ENCODE assay signal across 14 mouse cellular contexts in genomic region chr14:121608522-121608921, GRCm38 (mm10).
DNase-seq lines count a peak whose midpoint lies in the region; ATAC-seq lines count a peak whose summit lies in the region.
"Had no signal": no experiment of that assay in that cellular context is flagged by ENCODE, and none has a peak within 500 bp of the region (broad histone marks: within the 10 kb centered on the region; RNA-seq: fewer than 3 reads in every experiment).

No protein-coding gene starts in this region.

- DNase-seq in heart, postnatal 36 days, result no peak
- no peak for DNase-seq in lung, adult 18-20 months
- DNase-seq in embryo, embryonic 10.5 days (ENCODE audit: low spot score), result peak; percentile 48
- peak; percentile 55 for DNase-seq in limb, embryonic 11.5 days (ENCODE audit: low spot score)
- no peak for DNase-seq in layer of hippocampus, postnatal 36 days
- DNase-seq in ovary, adult 18-20 months (ENCODE audit: low spot score), result no peak
- DNase-seq: cerebellum, adult 11 months; left cerebral cortex, postnatal 4 days; right cerebral cortex, postnatal 14 days had no signal

- peak overlapping the region; percentile 54 for H3K4me2 ChIP-seq in heart, embryonic 12.5 days
- H3K4me2 ChIP-seq in lung, embryonic 16.5 days (ENCODE audit: low read depth, low read length), result no peak overlapping the region
- H3K4me2 ChIP-seq in limb, embryonic 11.5 days (ENCODE audit: low read depth, severe bottlenecking), result peak overlapping the region; percentile 39
- H3K4me2 ChIP-seq: lung, embryonic 15.5 days had no signal

- 12% methylated on average over 5 of the region's 5 CpGs for WGBS in heart, embryonic 12.5 days
- WGBS in lung, embryonic 16.5 days, result 17% methylated on average over 5 of the region's 5 CpGs
- 8% methylated on average over 5 of the region's 5 CpGs for WGBS in limb, embryonic 11.5 days

- H3K27me3 ChIP-seq in heart, embryonic 12.5 days (replicated peaks), result no peaks in the 10 kb centered on the region
- no peaks in the 10 kb centered on the region for H3K27me3 ChIP-seq in lung, embryonic 16.5 days (ENCODE audit: control insufficient read depth, insufficient read depth, low read depth, low read length)
- H3K27me3 ChIP-seq in limb, embryonic 11.5 days (ENCODE audit: control insufficient read depth, insufficient read depth, low read length), result no peaks in the 10 kb centered on the region
- H3K27me3 ChIP-seq: lung, embryonic 15.5 days had no signal

- peak overlapping the region; percentile 17; the same call in 1 of the 2 replicates for H3K4me3 ChIP-seq in heart, embryonic 12.5 days
- no peak overlapping the region for H3K4me3 ChIP-seq in lung, embryonic 16.5 days (ENCODE audit: low read length)
- H3K4me3 ChIP-seq in limb, embryonic 11.5 days (ENCODE audit: low read depth, low read length), result no peak overlapping the region
- H3K4me3 ChIP-seq: layer of hippocampus, adult 2 months; lung, embryonic 15.5 days had no signal

- intact Hi-C loops in heart, postnatal 36 days (cut with DNase I), result no loop called here

- H3K27ac ChIP-seq in heart, embryonic 12.5 days (ENCODE audit: poor library complexity, severe bottlenecking), result no peak overlapping the region
- H3K27ac ChIP-seq in lung, embryonic 16.5 days (ENCODE audit: low read length), result no peak overlapping the region
- no peak overlapping the region for H3K27ac ChIP-seq in limb, embryonic 11.5 days (replicated peaks; ENCODE audit: low read depth, low read length)
- H3K27ac ChIP-seq: lung, embryonic 15.5 days had no signal

- H3K36me3 ChIP-seq in heart, embryonic 12.5 days, result no peaks in the 10 kb centered on the region
- H3K36me3 ChIP-seq in lung, embryonic 16.5 days (ENCODE audit: control insufficient read depth, insufficient read depth, low read length), result peaks cover 2% of the 10 kb centered on the region; the same call in 1 of the 2 replicates
- H3K36me3 ChIP-seq in limb, embryonic 11.5 days (ENCODE audit: control insufficient read depth, insufficient read depth, low read length), result no peaks in the 10 kb centered on the region

- ATAC-seq in heart, embryonic 12.5 days (ENCODE audit: insufficient number of reproducible peaks, low FRiP score), result 0 out of 2 replicates have a peak, but pooled peaks have one; percentile 39
- peak; percentile 80; the same call in 1 of the 2 replicates for ATAC-seq in lung, embryonic 16.5 days (ENCODE audit: low read depth)
- ATAC-seq in limb, embryonic 11.5 days (ENCODE audit: insufficient number of reproducible peaks, low FRiP score, low TSS enrichment, low read depth), result peak; percentile 65; the same call in 1 of the 2 replicates
- ATAC-seq: forebrain, embryonic 16.5 days had no signal

- H3K9ac ChIP-seq in heart, embryonic 12.5 days, result 0 out of 2 replicates have a peak overlapping the region, but pooled peaks have one; percentile 10
- H3K9ac ChIP-seq in lung, embryonic 16.5 days (ENCODE audit: low read length), result no peak overlapping the region
- 0 out of 2 replicates have a peak overlapping the region, but pooled peaks have one; percentile 22 for H3K9ac ChIP-seq in limb, embryonic 11.5 days (ENCODE audit: low read length)
- H3K9ac ChIP-seq: lung, embryonic 15.5 days had no signal

- peaks cover 32% of the 10 kb centered on the region for H3K4me1 ChIP-seq in heart, embryonic 12.5 days (replicated peaks)
- peaks cover 8% of the 10 kb centered on the region for H3K4me1 ChIP-seq in lung, embryonic 16.5 days (replicated peaks; ENCODE audit: control insufficient read depth, insufficient read depth, low read length)
- H3K4me1 ChIP-seq in limb, embryonic 11.5 days (ENCODE audit: control insufficient read depth, insufficient read depth, low read length), result peaks cover 9% of the 10 kb centered on the region

- no peaks in the 10 kb centered on the region for H3K9me3 ChIP-seq in heart, embryonic 12.5 days (replicated peaks)
- no peaks in the 10 kb centered on the region for H3K9me3 ChIP-seq in lung, embryonic 16.5 days (ENCODE audit: control insufficient read depth, low read length)
- H3K9me3 ChIP-seq in limb, embryonic 11.5 days (ENCODE audit: control insufficient read depth, low read length), result no peaks in the 10 kb centered on the region
- H3K9me3 ChIP-seq: lung, embryonic 15.5 days had no signal

Comparison
In these comparisons a context has a peak if more than half of its experiments do, and no peak if none do; other contexts are left out.
1. DNase-seq: peak in embryo, embryonic 10.5 days (single experiment) and limb, embryonic 11.5 days (single experiment); none in heart, postnatal 36 days (0 of 2), lung, adult 18-20 months (0 of 2), layer of hippocampus, postnatal 36 days (0 of 2) and ovary, adult 18-20 months (single experiment).
2. Peak in every context shown above with its lines, with median percentiles within 50 percentile points of each other: ATAC-seq.